Mouse (Mus musculus) mouse trophoblast stem cell (cell line): ENCODE measurements around the gene 4930503B20Rik.

Experiments
- in situ Hi-C, 2 experiments: fragments of 300-500 bp; cut with MseI, MboI; formaldehyde crosslinking; loops; 2 replicates in 1 of 2; 3 replicates in 1 of 2; pipeline ENCODE4 v1.15.1; 2025

4930503B20Rik gene

DNA sequence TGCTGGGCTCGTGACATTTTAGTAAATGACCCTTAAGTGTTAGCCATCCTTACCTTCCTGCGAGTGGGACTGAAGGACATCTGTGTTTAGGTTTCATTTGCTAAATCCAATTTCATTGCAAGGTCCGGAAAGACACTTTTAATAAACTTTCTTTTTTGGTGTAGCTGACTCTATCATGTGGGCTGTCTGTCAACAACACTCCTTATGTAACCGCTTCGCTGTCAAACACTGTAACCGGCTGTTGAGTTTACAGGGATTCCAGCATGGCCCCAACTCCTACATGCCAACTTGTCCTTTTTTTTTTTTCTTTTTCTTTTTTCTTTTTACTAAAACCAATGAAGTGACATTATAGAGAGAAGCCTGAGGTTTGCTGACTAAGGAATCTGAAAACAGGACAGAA is 52.7 kb downstream of the 4930503B20Rik start:
- in situ Hi-C loops, result no loop called here

DNA sequence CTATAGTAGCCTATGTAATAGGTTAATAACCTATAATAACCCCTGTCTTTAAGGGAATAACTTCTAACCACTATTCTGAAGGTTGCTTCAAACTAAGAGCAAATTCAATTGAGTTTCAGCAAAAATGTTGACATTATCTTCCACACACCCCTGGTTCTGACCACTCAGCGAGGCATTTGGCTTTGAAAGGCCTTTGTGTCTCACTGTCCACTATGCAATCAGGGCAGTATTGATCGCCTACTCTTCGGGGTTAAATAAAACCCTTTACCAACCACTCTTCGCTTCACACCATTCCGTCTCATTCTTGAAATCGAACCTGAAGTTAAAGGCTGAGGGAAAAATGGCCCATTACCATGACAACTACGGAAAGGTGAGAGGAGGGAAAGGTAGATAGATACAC is 54.3 kb downstream of the 4930503B20Rik start:
- in situ Hi-C loops, result no loop called here

DNA sequence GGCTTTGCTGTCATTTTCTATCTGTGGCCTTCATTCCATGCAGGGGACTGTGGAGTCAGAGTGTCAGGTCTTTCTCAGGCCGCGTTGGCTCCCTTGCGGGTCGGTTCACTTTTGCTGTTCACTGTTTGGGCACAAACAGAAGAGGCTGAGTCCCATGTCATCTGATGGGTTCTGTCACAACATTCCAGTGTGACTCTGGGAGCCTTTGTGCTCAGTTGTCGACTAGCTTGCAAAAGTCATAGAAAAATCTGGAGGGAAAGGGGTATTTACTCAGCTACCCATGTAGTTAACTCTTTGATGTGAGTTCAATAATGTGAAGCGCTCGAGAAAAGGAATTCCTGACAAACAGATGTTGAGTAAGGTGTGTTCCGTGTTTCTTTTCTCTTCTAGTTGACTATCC is 54.7 kb downstream of the 4930503B20Rik start:
- in situ Hi-C loops, result no loop called here

DNA sequence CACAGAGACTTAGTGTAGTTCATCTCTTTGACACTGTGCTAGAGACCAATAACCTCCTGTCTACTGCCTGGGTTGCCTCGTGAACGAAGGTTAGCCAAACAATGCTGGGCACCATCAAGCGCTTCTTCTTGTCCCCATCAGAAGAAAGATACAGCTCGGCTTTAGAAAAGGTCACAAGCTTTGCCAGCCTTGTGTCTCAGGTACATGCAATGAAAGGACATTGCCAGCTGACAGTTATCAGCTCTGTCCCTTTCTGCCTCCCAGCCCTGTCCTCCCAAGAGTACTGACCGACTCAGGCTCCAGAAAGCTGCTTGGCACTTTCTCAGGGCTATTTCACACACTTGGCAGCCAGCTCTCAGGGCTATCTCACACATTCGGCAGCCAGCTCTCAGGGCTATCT is 55.7 kb downstream of the 4930503B20Rik start:
- in situ Hi-C loops, result no loop called here
